Mouse (Mus musculus): Measurements from ENCODE around the gene Hps1.

Hps1 gene

DNA sequence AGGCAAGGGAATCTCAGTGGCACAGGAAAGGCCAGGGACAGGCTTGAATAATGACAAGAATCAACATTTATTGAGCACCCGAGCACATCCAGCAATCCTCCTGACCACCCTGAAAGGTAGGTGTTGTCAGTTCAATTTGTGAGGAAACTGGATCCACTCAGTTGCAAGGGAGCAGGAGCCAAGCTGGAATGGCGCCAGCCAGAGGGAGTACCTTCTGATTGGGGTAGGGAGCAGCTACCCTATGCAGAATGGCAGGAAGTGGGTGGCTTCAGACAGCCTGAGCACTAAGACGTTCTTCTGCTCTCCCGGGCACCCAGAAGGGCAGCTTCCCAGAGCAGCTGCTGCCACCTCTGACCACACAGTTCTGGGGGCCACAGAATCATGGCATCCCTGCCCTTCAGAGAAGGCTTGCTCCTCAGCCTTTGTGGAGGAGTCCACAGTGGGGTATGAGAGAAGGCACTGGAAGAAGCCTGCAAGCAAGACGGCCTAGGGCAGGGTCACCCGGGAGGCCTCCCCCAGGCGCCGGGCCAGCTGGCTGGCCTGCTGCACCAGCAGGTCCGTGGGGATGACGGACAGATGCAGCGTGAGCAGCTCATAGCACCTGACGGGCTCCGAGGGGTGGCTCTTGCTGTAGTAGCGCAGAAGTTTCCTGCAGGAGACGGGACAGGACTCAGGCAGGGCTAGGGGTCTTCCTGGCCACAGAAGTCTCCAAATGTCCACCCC lies 24.5 kb downstream of the Hps1 start:
- DNase-seq (ENCODE audit: low spot score), result peak; percentile 70

DNA sequence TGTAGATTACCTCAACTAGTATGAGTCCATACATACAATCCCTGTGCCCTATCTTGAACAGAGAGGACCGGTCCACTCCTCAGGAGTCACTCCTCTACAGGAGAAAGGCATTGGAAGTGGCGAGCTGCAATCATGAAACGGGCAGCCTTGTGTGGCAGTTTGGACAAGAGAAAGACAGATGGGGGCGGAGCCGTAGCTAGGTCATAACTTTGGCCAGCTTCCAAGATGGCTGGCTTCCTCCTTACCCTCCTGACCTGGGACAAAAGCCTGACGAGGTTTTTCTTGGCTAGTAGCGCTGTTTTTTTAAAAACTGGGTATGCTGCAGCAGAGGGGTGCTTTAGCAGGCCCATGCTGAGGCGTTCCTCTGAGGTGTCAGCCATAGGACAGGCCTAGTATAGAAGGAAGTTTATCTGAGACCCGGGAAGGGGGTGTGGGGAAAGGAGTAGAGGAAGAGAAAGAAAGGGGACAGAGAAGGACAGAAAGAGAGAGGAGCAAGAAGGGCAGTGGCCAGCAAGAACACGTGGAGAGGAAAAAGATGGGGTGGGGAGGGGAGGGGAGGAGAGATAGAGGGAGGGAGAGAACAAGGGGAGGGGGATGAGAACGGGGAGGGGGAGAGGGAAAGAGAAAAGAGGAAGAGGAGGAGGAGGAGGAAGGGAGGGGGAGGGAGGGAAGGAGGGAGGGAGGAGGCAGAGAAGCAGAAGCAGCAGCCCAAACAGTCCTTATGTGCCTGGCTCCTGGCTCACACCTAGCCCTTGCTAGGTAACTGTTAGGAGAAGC lies 26.4 kb downstream of the Hps1 start:
- peak; percentile 85 for DNase-seq (ENCODE audit: low spot score)

DNA sequence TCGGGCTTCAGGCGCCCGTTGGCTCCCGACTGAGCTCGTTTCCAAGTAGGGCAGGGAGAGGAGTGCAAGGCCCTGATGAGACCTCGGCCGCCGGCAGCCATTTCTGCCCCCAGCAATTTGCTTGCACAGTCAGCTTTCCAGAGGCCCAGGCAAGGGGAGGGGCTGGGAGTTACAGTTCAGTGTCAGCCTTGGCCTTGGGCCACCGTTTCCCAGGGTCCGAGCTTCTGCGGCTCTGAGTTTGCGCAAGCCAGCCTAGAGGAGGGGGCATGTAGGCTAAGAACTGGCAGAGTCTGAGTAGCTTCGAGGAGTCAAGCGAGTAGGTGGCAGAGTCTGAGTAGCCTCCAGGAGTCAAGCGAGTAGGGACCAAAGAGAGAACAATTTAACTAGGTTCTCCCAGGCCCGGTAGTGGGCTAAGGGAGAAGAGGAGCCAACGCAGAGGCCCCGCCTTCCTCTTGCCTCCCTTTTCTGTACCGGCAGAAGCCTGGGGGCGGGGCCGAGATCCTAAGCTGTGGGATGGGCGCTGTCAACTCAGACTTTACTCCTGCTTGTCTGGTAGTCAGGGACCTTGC lies 27.3 kb downstream of the Hps1 start, which contains the start of gene Pyroxd2:
Pyroxd2 (minus strand) TSS at position 413 of the 569 bp plus-strand sequence.
- DNase-seq (ENCODE audit: low spot score), result peak; percentile 93

DNA sequence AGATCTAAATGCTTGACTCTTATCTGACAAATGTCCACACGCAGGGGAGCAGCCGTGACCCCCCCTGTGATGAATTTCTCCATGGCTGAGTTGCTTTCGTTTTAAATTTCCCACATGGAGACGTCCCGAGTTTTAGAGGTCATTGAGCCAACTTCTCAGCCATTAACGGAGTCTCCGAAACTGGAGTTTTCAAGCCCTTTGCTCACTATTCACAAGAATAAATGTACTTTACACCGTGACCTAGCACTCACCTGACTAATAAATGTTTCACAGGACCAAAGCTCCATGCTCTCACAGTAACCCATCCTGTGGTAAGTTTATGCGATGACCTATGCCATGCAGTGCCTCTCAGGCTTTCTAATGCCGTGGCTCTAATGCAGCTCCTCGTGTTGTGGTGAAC lies 29.6 kb downstream of the Hps1 start:
- no peak for DNase-seq (ENCODE audit: low spot score)

GRCm38 (mm10) chr19:42746702-42747101 lies 33.1 kb downstream of the Hps1 start:
- no peak for DNase-seq (ENCODE audit: low spot score)

DNA sequence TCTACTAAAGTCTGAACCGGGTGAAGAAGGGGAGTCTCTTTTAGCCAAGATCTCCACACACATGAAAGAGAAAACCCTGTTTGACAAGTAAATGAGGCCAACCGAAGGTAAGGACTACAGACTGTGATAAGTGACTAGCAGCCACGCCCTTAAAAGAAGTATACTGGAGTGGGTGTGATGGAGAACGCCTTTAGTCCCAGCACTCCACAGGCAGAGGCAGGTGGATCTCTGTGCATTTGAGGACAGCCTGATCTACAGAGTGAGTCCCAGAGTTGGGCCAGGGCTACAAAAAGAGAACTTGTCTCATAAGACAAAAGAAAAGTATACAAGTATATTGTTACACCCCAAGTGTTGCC lies 33.9 kb downstream of the Hps1 start:
- no peak for DNase-seq (ENCODE audit: low spot score)

- no peak for DNase-seq (ENCODE audit: low spot score)
Measured at GRCm38 (mm10) chr19:42745084-42745868, 34.5 kb downstream of the Hps1 start.

DNA sequence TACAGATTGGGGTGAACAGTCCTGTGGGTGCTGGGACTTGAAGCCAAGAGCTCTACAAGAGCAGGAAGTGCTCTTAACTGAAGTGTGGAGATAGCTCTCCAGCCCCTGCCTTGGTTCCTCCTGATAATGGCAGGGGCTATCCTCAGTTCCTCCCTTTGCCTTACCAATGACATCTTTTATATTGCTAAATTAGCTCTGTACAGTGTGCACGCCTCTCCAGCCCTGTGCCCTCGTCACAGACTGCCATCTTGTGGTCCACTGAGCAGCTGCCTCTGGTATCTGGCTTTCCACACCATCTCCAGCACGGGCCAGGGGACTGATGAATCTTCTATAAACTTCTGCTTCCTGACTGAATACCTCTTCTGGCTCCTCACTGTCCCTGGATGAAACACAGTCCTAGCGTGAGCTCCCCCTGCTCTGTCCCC lies 35.6 kb downstream of the Hps1 start:
- peak; percentile 71 for DNase-seq (ENCODE audit: low spot score)

DNA sequence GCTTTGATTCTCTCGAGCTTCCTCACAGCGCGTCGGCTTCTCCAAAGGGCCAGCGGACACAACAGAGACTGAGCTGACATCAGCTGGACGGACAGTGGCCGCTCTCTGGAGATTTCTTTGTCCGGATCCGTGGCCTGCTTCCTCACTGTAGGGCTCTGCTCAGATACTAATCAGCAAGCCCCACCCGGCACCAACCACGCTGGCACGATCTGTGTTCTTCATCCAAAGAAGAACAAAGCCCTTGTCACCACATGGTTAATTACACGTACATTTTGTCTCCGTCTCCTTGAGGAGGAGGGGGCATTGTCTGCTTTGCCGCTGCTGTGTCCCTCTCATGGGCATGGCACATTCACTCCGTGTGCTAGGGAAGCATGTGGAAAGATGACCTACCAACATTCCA lies 36.5 kb downstream of the Hps1 start:
- DNase-seq (ENCODE audit: low spot score), result no peak

- no peak for DNase-seq (ENCODE audit: low spot score)
Measured at GRCm38 (mm10) chr19:42741884-42742283, 37.9 kb downstream of the Hps1 start.

GRCm38 (mm10) chr19:42740163-42740899 lies 39.4 kb downstream of the Hps1 start:
- DNase-seq (ENCODE audit: low spot score), result no peak

GRCm38 (mm10) chr19:42739734-42740133 lies 40.0 kb downstream of the Hps1 start:
- DNase-seq (ENCODE audit: low spot score), result no peak

DNA sequence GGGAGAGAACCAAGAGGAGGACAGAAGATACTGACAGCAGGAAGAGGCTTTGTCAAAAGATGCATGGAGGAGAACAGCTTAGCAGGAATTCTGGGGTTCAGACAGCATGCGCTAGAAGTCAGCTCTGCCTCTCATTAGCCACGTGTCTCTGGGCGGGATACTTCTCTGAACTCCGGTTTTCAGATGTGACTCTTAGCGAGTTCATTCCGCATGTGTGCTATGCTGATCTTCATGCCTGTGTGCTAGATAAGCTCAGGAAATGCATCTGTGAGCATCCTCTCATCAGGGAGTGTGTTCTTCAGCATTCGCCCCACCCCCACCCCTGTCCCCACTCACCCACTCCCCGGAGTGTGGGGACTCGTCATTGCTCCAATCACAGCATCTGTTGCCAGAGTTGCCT lies 42.0 kb downstream of the Hps1 start:
- DNase-seq (ENCODE audit: low spot score), result no peak

GRCm38 (mm10) chr19:42734982-42735381 lies 44.8 kb downstream of the Hps1 start:
- DNase-seq (ENCODE audit: low spot score), result no peak

- DNase-seq (ENCODE audit: low spot score), result no peak
Measured at GRCm38 (mm10) chr19:42727424-42727823, 52.4 kb downstream of the Hps1 start.

- DNase-seq (ENCODE audit: low spot score), result no peak
Measured at GRCm38 (mm10) chr19:42726766-42727165, 53.0 kb downstream of the Hps1 start.

DNA sequence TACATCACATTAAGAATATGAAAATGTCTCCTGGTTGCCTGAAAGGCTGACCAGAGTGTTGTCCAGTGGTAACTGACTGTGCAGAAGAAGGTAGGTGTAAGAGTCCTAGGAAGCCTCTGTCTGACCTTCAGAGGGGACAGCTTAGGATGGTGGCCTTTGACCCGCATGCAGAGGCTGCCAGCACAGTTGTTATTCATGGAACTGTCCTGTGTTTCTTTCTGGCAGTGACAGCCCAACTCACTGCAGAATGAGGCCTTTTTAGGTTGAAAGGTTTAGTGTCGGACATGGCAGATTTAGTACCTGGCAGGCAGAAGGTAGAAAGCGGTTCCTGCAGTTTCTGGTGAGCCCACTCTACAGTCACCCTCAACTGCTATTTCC lies 53.8 kb downstream of the Hps1 start:
- no peak for DNase-seq (ENCODE audit: low spot score)

- no peak for DNase-seq (ENCODE audit: low spot score)
Measured at GRCm38 (mm10) chr19:42725056-42725972, 54.5 kb downstream of the Hps1 start.

GRCm38 (mm10) chr19:42723302-42723701 lies 56.5 kb downstream of the Hps1 start:
- no peak for DNase-seq (ENCODE audit: low spot score)

DNA sequence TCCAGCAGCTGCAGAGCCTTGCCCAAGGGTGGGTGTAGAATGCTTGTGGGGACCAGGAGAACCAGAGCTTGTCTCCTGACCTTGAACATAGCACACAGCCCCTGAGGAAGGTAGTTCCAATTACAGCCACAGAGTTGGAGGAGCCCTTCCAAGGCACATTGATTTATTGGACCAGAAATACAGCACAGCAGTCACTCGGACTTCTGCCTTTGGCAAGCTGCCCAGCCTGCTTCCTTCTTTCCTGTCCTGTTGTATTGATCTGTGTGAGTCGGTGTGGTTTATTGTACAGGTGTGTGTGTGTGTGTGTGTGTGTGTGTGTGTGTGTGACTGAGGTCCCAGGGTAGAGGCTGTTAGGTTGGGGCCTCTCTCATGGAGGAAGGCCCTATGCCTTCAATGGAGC lies 57.3 kb downstream of the Hps1 start:
- peak; percentile 65 for DNase-seq (ENCODE audit: low spot score)

DNA sequence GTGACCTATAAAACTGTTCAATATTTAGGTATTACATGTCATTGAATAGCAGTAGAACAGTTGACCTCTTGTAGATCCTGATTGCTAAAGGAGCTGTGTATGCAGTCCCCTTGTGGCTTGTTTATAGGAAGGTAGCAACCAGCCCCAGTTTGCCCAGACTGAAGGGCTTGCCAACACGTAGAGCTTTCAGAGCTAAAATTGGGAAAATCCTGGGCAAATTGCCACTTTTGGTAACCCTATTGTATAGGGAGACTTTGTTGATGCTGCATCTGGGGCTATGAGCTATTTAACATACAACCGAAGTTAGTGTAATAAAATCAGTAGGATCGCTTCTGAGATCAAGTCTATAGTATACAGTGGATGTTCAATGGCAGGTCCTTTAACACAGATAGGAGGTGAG lies 61.7 kb downstream of the Hps1 start:
- DNase-seq (ENCODE audit: low spot score), result no peak

Data from testis, postnatal 10 days (tissue).